Mouse (Mus musculus) large intestine, adult 2 months (tissue): Measurements from ENCODE around the gene Tex35. TPM values are rescaled to one million over a fixed set of nuclear protein-coding genes. Genes with fewer than 3 reads are reported as not detected.
A peak's percentile ranks its signal among the peaks of the same experiment; 100 is the strongest.

ENCODE experiments used
- DNase-seq: peaks from one replicate; pipeline ENCODE4 v3.0.0-alpha.2; 2012; ENCODE audit warnings: low read depth, low spot score
- WGBS: fragments of 180-500 bp; shearing (Covaris S2); methylation state at CpG from one replicate; pipeline ENCODE4 v1.1.7; 2018; 5-methylcytosine and 5-hydroxymethylcytosine counted together
- polyA plus RNA-seq: library from polyadenylated mRNA; depleted of rRNA; stranded (reverse); fragments of >200 nt; gene quantifications from 2 replicates; pipeline ENCODE4 v1.2.3, GENCODE M21; 2012; rRNA removed

Tex35 gene
- polyA plus RNA-seq, 1 experiment: not detected

GRCm38 (mm10) chr1:157061800-157062444, 46.6 kb downstream of the Tex35 start:
- 73% methylated on average over 10 of the region's 10 CpGs for WGBS
- peak; percentile 72 for DNase-seq

- DNase-seq: no peak
- 57% methylated on average over 3 of the region's 3 CpGs for WGBS
These were observed 47.3 kb downstream of the Tex35 start for GRCm38 (mm10) chr1:157061170-157061569.

GRCm38 (mm10) chr1:157060441-157061135, 47.9 kb downstream of the Tex35 start:
- no peak for DNase-seq
- WGBS: 87% methylated on average over 12 of the region's 12 CpGs

GRCm38 (mm10) chr1:157055901-157056300, 52.6 kb downstream of the Tex35 start:
- WGBS: 90% methylated on average over 6 of the region's 6 CpGs
- DNase-seq: no peak

- WGBS: 80% methylated on average over 11 of the region's 11 CpGs
- no peak for DNase-seq
These were observed 53.1 kb downstream of the Tex35 start for GRCm38 (mm10) chr1:157055288-157055831.

- DNase-seq: no peak
- whole genome bisulfite sequencing: 90% methylated on average over 7 of the region's 7 CpGs
These were observed 53.8 kb downstream of the Tex35 start for GRCm38 (mm10) chr1:157054659-157055058.

- WGBS: 92% methylated on average over 2 of the region's 2 CpGs
- no peak for DNase-seq
These were observed 58.6 kb downstream of the Tex35 start for GRCm38 (mm10) chr1:157049886-157050285.

Other genes with a start within 250 kb of the Tex35 start
- 19.1 and 30.4 TPM in 2 replicates for gene Ralgps2, start 169.1 kb downstream of the Tex35 start, polyA plus RNA-seq